Mouse (Mus musculus) layer of hippocampus, adult 2 months (tissue): ENCODE results near the gene Scaf1. TPM values are rescaled to one million over a fixed set of nuclear protein-coding genes. Genes with fewer than 3 reads are reported as not detected.

Source experiments
- DNase-seq, 2 experiments: peaks; one replicate each; pipeline ENCODE4 v3.0.0; 2022; ENCODE audit warnings: low spot score in 2 of 2
- H3K27ac ChIP-seq: fragments of 200-600 bp; 2 replicates; pipeline ENCODE4 v1.8.1; 2022
- H3K4me3 ChIP-seq: fragments of 200-600 bp; 2 replicates; pipeline ENCODE4 v1.8.1; 2022; ENCODE audit warnings: mild to moderate bottlenecking
- CTCF ChIP-seq: fragments of 200-600 bp; conservative IDR thresholded peaks from 2 replicates; pipeline ENCODE4 v1.8.1; 2022; ENCODE audit warnings: antibody characterized with exemption, mild to moderate bottlenecking, moderate library complexity
- microRNA-seq, 2 experiments: library from miRNA; unstranded; fragments of <30 nt; microRNA quantifications; one replicate each; pipeline ENCODE4 v1.2.0; 2021
- total RNA-seq, 2 experiments: library from RNA; stranded (reverse); gene quantifications; 2 replicates each; pipeline ENCODE4 v1.2.3; 2021

The Scaf1 gene
- total RNA-seq, 2 experiments from 2014 or later: 166 to 168 TPM

- no peak for DNase-seq
- Histone ChIP-seq H3K27ac (no peak overlapping the region), H3K4me3 (no peak overlapping the region)
- TF ChIP-seq CTCF: no peak
Observed at GRCm38 (mm10) chr7:44962337-44962736, 53.8 kb downstream of the Scaf1 start.

DNA sequence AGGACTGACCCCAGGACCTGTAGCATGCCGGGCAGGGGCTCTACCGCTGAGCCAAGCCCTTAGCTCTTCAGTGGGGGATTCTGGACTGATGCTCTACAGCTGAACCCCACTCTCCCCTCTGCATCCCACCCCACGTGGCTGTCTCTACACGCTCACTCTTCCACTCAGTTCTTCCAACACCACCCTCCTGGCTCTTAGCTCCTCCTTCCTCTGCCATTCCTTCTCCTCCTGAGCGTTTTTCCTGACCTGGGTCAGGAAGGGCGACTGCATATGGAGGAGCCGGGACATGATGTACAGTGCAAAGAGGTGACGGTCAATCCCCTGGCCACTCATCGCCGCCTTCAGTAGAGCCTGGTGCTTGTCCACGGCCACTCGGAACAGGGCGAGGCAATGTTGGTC, 55.7 kb downstream of the Scaf1 start:
- TF ChIP-seq CTCF: no peak
- Histone ChIP-seq H3K27ac (no peak overlapping the region), H3K4me3 (no peak overlapping the region)
- no peak for DNase-seq

DNA sequence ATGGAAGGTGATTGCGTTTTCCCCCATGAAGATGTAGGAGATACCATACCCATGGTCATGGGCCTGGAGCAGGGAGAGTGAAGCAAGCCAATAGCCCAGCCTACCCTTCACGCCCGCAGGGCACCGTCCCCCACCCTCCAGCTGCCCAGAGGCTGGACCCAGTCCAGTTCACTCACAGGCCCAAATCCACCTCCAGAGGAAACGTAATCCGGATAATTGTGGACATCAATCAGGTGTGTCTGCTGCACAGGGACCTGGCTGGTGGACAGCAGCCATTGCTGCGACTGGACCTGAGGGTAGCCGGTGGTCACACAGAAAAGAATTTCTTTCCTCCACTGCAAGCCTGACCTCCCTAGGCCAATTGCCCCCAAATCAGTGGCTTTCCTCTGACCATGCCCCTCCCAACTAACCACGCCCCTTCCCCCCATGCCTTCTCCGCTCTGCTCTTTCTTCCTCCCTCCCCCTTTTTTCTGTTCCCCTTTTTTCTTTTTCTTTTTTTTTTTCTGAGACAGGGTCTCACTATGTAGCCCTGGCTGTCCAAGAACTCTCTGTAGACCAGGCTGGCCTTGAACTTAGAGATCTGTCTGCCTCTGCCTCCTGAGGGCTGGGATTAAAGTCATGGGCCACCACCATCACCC, 56.2 kb downstream of the Scaf1 start:
- no peak for TF ChIP-seq CTCF
- DNase-seq: no peak
- no peak overlapping the region for H3K27ac ChIP-seq
- H3K4me3 ChIP-seq: no peak overlapping the region

GRCm38 (mm10) chr7:44959281-44959680, 56.9 kb downstream of the Scaf1 start:
- H3K27ac ChIP-seq: no peak overlapping the region
- DNase-seq: no peak
- H3K4me3 ChIP-seq: no peak overlapping the region
- TF ChIP-seq CTCF: no peak

DNA sequence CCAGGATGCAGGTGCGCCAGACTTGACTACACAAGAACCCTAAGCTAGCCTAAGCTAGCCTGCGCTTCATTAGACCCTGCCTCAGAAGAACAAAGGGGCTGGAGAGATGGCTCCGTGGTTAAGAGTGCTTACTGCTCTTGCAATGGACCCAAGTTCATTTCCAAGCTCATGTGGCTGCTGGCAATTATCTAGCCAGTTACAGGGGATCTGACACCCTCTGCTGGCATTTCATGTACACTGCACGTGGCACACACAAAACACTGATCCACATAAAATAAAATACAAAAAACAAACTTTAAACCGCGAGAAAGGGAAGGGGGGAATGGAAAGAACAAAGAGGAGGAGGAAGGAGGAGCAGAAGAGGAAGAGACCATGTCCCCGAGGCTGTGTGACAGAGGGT, 58.0 kb downstream of the Scaf1 start:
- DNase-seq: peak in 1 of 2 experiments; percentile 66

GRCm38 (mm10) chr7:44957183-44957835, 58.9 kb downstream of the Scaf1 start:
- Histone ChIP-seq H3K4me3 (no peak overlapping the region), H3K27ac (no peak overlapping the region)
- DNase-seq: no peak
- TF ChIP-seq CTCF: no peak

More for the DNA sequence above, 58.0 kb downstream of the Scaf1 start:
- TF ChIP-seq CTCF: peak; percentile 87
- no peak overlapping the region for H3K27ac ChIP-seq
- no peak overlapping the region for H3K4me3 ChIP-seq

DNA sequence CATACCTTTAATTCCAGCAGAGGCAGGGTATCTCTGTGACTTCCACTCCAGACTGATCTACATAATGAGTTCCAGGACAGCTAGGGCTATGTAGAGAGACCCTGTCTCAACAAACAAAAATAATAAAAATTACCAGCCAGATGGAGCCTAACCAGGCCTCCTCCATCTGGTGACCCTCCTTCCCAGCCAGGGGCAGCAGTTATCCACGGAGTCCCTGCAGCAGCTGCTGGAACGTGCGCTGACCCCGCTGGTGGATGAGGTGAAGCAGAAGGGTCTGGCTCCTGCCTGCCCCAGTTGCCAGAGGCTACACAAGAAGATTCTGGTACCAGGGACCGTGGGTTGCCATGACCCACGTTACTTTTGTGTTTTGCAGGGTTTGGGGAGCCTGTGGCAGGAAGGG, 59.9 kb downstream of the Scaf1 start:
- DNase-seq: no peak
- Histone ChIP-seq H3K27ac (no peak overlapping the region), H3K4me3 (no peak overlapping the region)
- TF ChIP-seq CTCF: no peak

DNA sequence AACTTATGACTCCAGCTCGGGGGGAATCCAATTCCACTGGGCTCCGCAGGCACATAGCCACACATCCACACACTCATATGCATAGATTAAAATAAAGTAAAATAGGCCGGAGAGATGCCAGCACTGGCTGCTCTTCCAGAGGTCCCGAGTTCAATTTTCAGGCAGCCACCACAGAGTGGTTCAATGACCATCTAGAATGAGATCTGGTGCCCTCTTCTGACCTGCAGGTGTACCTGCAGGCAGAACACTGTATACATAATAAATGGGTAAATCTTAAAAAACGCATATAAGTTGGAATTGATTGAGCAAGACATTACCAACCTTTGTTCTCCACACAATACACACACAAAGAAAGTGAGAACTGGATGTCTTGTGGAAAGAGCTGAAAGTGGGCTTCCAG, 60.5 kb downstream of the Scaf1 start:
- DNase-seq: no peak
- TF ChIP-seq CTCF: peak; percentile 82

DNA sequence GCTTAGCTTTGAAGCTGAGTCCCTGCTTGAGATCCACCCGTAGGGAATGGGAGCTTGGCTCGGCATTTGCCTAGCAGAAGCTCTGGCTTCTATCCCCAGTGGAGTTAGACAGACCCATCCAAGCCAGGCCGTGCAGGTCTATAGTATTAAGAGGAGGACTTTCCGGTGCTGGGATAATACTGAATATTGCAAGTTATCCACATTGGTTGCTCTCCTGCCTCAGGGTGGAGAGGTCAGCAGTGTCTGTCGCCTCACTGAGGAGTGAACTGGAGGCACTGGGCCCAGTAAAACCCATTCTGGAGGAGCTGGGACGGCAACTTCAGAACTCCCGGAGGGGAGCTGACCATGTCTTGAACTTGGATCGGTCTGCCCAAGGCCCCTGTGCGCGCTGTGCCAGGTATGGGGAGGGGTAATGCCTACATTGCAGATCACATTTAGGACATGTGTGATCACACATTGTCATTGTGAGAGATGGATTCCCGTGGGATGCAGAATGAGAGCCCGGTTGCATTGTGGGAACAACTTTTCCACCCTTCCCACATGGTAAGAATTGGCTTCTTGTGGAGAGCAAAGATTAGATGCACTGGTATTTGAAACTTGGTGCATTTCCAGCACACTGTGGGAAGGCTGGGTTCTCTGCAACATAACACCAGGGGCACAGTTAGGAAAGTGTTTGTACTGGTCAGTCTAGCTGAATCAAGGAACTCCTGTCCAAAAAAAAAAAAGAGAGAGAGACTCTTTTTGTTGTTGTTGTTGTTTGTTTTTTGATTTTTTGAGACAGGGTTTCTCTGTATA, 61.9 kb downstream of the Scaf1 start:
- Histone ChIP-seq H3K27ac (no peak overlapping the region), H3K4me3 (no peak overlapping the region)
- DNase-seq: no peak
- no peak for TF ChIP-seq CTCF

More for the DNA sequence above, 60.5 kb downstream of the Scaf1 start:
- Histone ChIP-seq H3K27ac (no peak overlapping the region), H3K4me3 (no peak overlapping the region)

DNA sequence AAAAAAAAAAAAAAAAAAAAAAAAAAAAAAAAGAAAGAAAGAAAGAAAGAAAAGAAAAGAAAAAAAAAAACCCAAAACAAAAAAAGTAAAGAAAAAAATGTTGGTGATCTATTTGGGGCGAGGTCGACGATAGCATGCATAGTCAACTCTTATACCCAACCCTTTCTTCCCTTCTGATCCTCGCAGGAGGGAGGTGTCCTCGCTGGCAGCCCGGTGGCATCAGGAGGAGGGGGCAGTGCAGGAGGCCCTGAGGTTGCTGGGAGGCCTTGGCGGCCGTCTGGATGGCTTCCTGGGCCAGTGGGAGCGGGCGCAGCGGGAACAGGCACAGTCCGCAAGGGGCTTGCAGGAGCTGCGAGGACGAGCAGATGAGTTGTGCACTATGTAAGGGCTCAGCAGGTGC, 62.6 kb downstream of the Scaf1 start:
- no peak for TF ChIP-seq CTCF
- no peak for DNase-seq
- no peak overlapping the region for H3K27ac ChIP-seq
- no peak overlapping the region for H3K4me3 ChIP-seq

Small RNA genes lying within 50 kb of the gene (microRNA-seq; reads per million reads assigned to microRNA genes)
- 1.3 to 1.7 reads per million in 2 experiments for gene Mir7054

Other genes with a start within 250 kb of the Scaf1 start
- 10 to 100 TPM; 29.7 to 33.2 TPM for gene Nup62, start 200.3 kb downstream of the Scaf1 start, total RNA-seq
- gene Il4i1, start 200.0 kb downstream of the Scaf1 start, total RNA-seq: 1 to 10 TPM; 2.6 to 3.3 TPM
- 10 to 100 TPM; 27.0 to 30.0 TPM for gene Atf5, start 199.7 kb downstream of the Scaf1 start, total RNA-seq
- gene Akt1s1, start 167.4 kb downstream of the Scaf1 start, total RNA-seq: 10 to 100 TPM; 76.7 to 84.3 TPM
- gene Tbc1d17, start 167.3 kb downstream of the Scaf1 start, total RNA-seq: 10 to 100 TPM; 69.0 to 81.3 TPM
- gene Pnkp, start 159.2 kb downstream of the Scaf1 start, total RNA-seq: 10 to 100 TPM; 33.1 to 36.3 TPM
- 100 to 1,000 TPM; 321 to 335 TPM for gene Ptov1, start 146.6 kb downstream of the Scaf1 start, total RNA-seq
- 100 to 1,000 TPM; 103 to 107 TPM for gene Med25, start 123.7 kb downstream of the Scaf1 start, total RNA-seq
- 10 to 100 TPM; 21.6 to 24.8 TPM for gene Fuz, start 120.3 kb downstream of the Scaf1 start, total RNA-seq
- 100 to 1,000 TPM; 298 to 305 TPM for gene Ap2a1, start 86.9 kb downstream of the Scaf1 start, total RNA-seq
- 1 to 10 TPM; 1.3 to 2.0 TPM for gene Tsks, start 73.2 kb downstream of the Scaf1 start, total RNA-seq
- 100 to 1,000 TPM; 138 to 140 TPM for gene Cpt1c, start 41.5 kb downstream of the Scaf1 start, total RNA-seq
- gene Prmt1, start 29.8 kb downstream of the Scaf1 start, total RNA-seq: 100 to 1,000 TPM; 165 to 171 TPM
- gene Irf3, start 18.7 kb downstream of the Scaf1 start, total RNA-seq: 10 to 100 TPM; 38.4 to 42.7 TPM
- gene Bcl2l12, start 17.7 kb downstream of the Scaf1 start, total RNA-seq: 1 to 10 TPM; 2.5 to 3.7 TPM
- 10 to 100 TPM; 12.4 to 13.1 TPM for gene Rras, start 1.6 kb upstream of the Scaf1 start, total RNA-seq
- 10 to 100 TPM; 77.6 to 81.4 TPM for gene Prr12, start 36.5 kb upstream of the Scaf1 start, total RNA-seq
- gene Nosip, start 46.1 kb upstream of the Scaf1 start, total RNA-seq: 10 to 100 TPM; 54.2 to 57.7 TPM
- 1 to 10 TPM; 5.7 to 8.4 TPM for gene Prrg2, start 46.3 kb upstream of the Scaf1 start, total RNA-seq
- gene Rcn3, start 75.9 kb upstream of the Scaf1 start, total RNA-seq: 10 to 100 TPM in 1 of 2 experiments, 1 to 10 TPM in 1; 7.5 to 11.7 TPM
- 10 to 100 TPM; 17.8 to 19.0 TPM for gene Fcgrt, start 87.5 kb upstream of the Scaf1 start, total RNA-seq
- gene Rps11, start 108.1 kb upstream of the Scaf1 start, total RNA-seq: 100 to 1,000 TPM; 436 to 442 TPM
- 100 to 1,000 TPM; 808 to 856 TPM for gene Rpl13a, start 112.4 kb upstream of the Scaf1 start, total RNA-seq
- gene Gm45713, start 119.9 kb upstream of the Scaf1 start, total RNA-seq: not detected
- gene Flt3l, start 120.1 kb upstream of the Scaf1 start, total RNA-seq: 1 to 10 TPM; 9.4 TPM
- 10 to 100 TPM; 43.0 to 46.1 TPM for gene Pih1d1, start 137.9 kb upstream of the Scaf1 start, total RNA-seq
- 10 to 100 TPM; 13.2 to 13.3 TPM for gene Aldh16a1, start 138.2 kb upstream of the Scaf1 start, total RNA-seq
- gene Slc17a7, start 147.6 kb upstream of the Scaf1 start, total RNA-seq: 1,000 to 10,000 TPM; 1,342 to 1,423 TPM
- under 1 TPM in 1 of 2 experiments, not detected in 1; 0.20 TPM for gene Gfy, start 163.2 kb upstream of the Scaf1 start, total RNA-seq
- gene Pth2, start 164.6 kb upstream of the Scaf1 start, total RNA-seq: not detected
- gene Ccdc155, start 188.5 kb upstream of the Scaf1 start, total RNA-seq: 1 to 10 TPM; 3.5 to 3.9 TPM
- 1 to 10 TPM; 1.6 TPM for gene Dkkl1, start 195.8 kb upstream of the Scaf1 start, total RNA-seq
- 1 to 10 TPM; 4.3 to 5.7 TPM for gene Tead2, start 199.4 kb upstream of the Scaf1 start, total RNA-seq
- gene Cd37, start 222.8 kb upstream of the Scaf1 start, total RNA-seq: 1 to 10 TPM; 3.7 to 5.5 TPM
- 1 to 10 TPM; 1.7 to 2.8 TPM for gene Slc6a16, start 224.7 kb upstream of the Scaf1 start, total RNA-seq